Mouse (Mus musculus): ENCODE measurements around the gene Abcc4.

- TF ChIP-seq POLR2A (IDR thresholded peaks at IDR 0.05; ENCODE audit: insufficient read depth, low read depth, low read length): no peak
- TF ChIP-seq EP300 (IDR thresholded peaks at IDR 0.05; ENCODE audit: insufficient read depth, low read depth, low read length): no peak
Observed at GRCm38 (mm10) chr14:118482320-118482719, 223.7 kb downstream of the Abcc4 start.

Measured in heart, adult 2 months (tissue).